Mouse (Mus musculus): Measurements from ENCODE around the gene Klk1b5.
"Not testable (repeated sequence)": the region's sequence is repeated elsewhere in the genome, so short reads cannot be mapped to it uniquely, and the experiment has no call there.

Gene Klk1b5

DNA sequence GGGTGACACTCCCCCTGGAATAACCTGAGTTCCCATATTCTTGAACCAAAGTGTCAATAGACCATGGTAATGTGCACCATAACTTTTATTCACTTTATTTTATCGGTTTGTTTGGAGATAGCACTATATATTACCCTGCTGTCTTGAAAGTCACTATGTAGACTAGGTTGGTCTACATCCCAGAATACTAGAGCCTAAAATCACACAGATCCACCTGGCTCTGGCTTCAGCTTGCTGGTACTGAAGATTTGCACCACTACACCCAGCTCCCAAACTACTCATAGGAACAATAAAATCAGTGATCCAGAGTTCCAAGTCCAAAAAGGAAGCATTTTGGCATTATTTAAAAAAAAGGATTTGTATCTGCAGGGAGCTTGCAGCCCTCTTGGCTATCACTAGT is at the start of gene Klk1b5:
Gene Klk1b5, plus strand, starts transcription at position 301 of the 400 bp plus-strand sequence.
- DNase-seq (ENCODE audit: low read depth in 2 of 2, low spot score in 2 of 2), result no peak

DNA sequence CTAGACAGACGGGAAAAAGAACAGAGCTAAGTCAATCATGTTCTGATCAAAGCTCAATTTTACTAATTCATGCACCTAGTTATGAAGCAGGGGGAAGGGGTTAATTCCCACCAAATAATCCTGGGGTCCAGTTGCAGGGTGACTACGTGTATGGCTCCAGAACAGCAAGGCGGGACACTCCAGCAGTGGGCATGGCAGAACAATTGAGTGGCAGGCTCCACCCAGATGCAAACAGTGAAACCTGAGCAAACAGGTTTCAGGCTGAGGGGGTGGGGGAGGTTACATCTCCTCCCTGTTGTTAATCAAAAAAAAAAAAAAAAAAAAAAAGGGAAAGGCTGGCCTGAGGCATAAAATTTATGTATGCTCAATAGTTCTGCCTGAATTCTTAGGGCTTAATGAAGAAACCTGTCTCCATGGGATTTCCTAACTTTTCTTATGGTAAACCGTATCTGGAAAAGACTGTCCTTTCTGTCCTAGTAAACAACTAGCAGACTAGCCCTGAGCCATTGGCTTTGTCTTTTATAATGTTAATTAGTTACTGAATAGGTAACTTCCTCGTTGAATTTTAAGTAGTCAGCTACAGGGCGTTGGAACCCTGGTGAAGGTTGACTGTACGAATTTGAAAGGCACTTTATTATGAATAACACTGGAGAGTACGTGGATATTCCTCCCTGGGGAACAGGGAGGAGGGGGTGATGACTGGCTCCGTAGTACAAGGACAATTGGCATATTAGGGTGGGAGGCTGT is 36.3 kb upstream of the Klk1b5 start:
- no peak for DNase-seq (ENCODE audit: low read depth in 2 of 2, low spot score in 2 of 2)

DNA sequence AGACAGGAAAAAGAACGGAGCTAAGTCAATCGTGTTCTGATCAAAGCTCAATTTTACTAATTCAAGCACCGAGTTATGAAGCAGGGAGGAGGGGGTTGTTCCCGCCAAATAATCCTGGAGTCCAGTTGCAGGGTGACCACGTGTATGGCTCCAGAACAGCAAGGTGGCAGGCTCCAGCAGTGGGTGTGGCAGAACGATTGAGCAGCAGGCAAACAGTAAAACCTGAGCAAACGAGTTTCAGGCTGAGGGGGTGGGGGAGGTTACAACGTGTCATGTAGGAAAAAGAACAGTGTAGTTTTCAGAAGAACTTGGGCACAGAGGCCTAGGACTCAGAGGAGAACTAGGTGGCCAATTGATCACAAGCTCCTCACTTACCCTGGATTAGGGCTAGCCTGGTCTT is 29.2 kb upstream of the Klk1b5 start:
- not testable (repeated sequence) for DNase-seq (ENCODE audit: low read depth in 2 of 2, low spot score in 2 of 2)

DNA sequence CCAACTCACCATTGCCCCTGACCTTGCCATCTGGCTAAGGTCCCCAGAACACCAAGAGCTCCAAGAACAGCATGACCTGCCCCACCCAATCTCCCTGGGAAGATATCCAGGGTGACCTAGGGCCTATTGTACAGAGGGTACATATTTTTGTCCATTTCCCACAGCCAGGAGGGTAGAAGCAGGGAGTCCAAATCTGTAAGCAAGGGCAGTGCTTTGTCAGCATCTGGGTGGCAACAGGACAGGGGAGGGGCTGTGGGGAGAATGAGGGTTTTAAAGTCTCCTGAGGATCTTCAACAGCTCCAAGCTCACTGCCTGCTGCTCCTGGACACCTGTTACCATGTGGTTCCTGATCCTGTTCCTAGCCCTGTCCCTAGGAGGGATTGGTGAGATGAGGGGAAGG is 27.8 kb upstream of the Klk1b5 start, which contains the start of gene Klk1b24:
Gene Klk1b24, plus strand, starts transcription at position 301 of the 400 bp plus-strand sequence.
- not testable (repeated sequence) for DNase-seq (ENCODE audit: low read depth in 2 of 2, low spot score in 2 of 2)

GRCm38 (mm10) chr7:44193466-44193865 is 22.3 kb upstream of the Klk1b5 start:
- DNase-seq (ENCODE audit: low read depth in 2 of 2, low spot score in 2 of 2), result not testable (repeated sequence)

DNA sequence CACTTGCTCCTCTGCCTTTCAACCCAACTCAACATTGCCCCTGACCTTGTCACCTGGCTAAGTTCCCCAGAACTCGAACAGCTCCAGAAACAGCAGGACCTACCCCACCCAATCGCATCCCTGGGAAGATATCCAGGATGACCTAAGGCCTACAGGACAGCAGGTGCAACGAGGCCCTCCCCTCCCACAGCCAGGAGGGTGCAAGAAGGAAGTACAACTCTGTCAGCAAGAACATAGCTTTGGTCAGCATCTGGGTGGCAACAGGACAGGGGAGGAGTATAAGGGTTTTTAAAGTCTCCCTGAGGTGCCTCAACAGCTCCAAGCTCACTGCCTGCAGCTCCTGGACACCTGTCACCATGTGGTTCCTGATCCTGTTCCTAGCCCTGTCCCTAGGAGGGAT is 17.9 kb upstream of the Klk1b5 start, which contains the start of gene Klk1b3:
Gene Klk1b3, plus strand, starts transcription at position 301 of the 400 bp plus-strand sequence.
- DNase-seq (ENCODE audit: low read depth in 2 of 2, low spot score in 2 of 2), result no peak

GRCm38 (mm10) chr7:44207135-44207534 is 8.6 kb upstream of the Klk1b5 start, which contains the start of gene Klk1b4:
Gene Klk1b4, plus strand, starts transcription at chr7:44207435.
- DNase-seq (ENCODE audit: low read depth in 2 of 2, low spot score in 2 of 2), result not testable (repeated sequence)

DNA sequence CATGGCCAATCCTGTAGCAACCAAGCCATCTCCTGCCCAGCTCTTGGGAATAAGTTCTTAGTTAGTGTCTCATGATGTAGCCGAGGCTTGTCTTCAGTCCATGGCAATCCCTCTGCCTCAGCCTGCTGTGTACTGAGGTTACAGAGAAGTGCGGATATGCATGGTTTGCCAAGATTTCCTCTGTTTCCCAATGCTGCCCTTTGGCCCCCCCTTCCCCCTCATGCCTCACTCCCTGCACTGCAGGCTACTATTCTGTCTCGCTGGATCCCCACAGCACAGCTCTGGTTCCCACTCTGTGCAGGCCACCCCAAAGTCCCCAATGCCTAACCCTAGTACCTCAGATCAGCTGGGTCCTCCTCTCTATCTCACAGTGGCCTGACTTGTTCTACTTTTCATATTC is 7.4 kb upstream of the Klk1b5 start:
- DNase-seq (ENCODE audit: low read depth in 2 of 2, low spot score in 2 of 2), result no peak

- DNase-seq (ENCODE audit: low read depth in 2 of 2, low spot score in 2 of 2), result not testable (repeated sequence)
Observed at GRCm38 (mm10) chr7:44221601-44222000, 5.9 kb downstream of the Klk1b5 start.

- DNase-seq (ENCODE audit: low read depth in 2 of 2, low spot score in 2 of 2), result not testable (repeated sequence)
Observed at GRCm38 (mm10) chr7:44222335-44222734, 6.6 kb downstream of the Klk1b5 start.

GRCm38 (mm10) chr7:44225076-44225475 is 9.3 kb downstream of the Klk1b5 start, which contains the start of gene Klk1:
Gene Klk1, plus strand, starts transcription at chr7:44225360.
- no peak for DNase-seq (ENCODE audit: low read depth in 2 of 2, low spot score in 2 of 2)

GRCm38 (mm10) chr7:44235909-44236308 is 20.2 kb downstream of the Klk1b5 start, which contains the start of gene Gm36864:
Gene Gm36864, plus strand, starts transcription at chr7:44236177.
- no peak for DNase-seq (ENCODE audit: low read depth in 2 of 2, low spot score in 2 of 2)

- no peak for DNase-seq (ENCODE audit: low read depth in 2 of 2, low spot score in 2 of 2)
Observed at GRCm38 (mm10) chr7:44239913-44240312, 24.2 kb downstream of the Klk1b5 start.

DNA sequence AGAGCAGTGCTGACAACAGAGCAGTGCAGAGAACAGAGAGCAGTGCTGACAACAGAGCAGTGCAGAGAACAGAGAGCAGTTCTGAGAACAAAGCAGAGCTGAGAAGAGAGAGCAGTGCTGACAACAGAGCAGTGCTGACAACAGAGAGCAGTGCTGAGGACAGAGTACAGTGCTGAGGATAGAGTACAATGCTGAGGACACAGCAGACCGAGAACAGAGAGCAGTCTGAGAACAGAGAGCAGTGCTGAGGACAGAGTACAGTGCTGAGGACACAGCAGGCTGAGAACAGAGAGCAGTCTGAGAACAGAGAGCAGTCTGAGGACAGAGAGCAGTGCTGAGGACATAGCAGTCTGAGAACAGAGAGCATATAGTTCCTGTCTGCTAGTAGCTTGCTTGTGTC is 25.0 kb downstream of the Klk1b5 start:
- DNase-seq (ENCODE audit: low read depth in 2 of 2, low spot score in 2 of 2), result no peak

DNA sequence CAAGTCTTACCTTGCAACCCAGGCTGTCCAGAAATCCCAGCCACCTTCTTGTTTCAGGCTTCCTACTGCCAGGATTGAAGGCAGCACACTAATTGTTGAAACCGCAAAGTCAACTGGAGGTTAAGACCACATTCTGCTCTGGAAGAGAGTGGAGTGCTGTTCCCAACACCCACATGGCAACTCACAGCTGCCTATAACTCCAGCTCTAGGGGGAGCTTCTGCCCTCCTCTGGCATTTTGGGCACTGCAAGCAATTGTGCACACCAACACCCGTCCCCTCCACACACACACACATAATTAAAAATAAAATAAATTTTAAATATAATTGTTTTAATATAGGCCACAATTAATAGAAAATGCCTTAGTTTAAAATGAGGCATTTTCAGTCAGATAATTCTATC is 25.4 kb downstream of the Klk1b5 start:
- DNase-seq (ENCODE audit: low read depth in 2 of 2, low spot score in 2 of 2), result no peak

DNA sequence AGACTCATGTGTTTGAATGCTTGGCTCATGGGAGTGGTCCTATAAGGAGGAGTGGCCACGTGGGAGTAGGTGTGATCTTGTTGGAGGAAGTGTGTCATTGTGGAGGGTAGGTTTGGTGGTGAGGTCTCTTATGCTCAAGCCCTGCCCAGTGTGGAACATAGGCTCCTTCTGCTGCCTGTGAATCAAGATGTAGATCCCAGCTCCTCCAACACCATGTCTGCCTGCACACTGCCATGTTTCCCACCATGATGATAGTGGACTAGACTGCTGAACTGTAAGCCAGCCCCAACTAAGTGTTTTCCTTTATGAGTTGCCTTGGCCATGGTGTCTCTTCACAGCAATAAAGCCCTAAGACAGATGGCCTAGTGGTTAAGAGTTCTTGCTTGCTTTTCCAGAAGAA is 28.3 kb downstream of the Klk1b5 start:
- no peak for DNase-seq (ENCODE audit: low read depth in 2 of 2, low spot score in 2 of 2)

DNA sequence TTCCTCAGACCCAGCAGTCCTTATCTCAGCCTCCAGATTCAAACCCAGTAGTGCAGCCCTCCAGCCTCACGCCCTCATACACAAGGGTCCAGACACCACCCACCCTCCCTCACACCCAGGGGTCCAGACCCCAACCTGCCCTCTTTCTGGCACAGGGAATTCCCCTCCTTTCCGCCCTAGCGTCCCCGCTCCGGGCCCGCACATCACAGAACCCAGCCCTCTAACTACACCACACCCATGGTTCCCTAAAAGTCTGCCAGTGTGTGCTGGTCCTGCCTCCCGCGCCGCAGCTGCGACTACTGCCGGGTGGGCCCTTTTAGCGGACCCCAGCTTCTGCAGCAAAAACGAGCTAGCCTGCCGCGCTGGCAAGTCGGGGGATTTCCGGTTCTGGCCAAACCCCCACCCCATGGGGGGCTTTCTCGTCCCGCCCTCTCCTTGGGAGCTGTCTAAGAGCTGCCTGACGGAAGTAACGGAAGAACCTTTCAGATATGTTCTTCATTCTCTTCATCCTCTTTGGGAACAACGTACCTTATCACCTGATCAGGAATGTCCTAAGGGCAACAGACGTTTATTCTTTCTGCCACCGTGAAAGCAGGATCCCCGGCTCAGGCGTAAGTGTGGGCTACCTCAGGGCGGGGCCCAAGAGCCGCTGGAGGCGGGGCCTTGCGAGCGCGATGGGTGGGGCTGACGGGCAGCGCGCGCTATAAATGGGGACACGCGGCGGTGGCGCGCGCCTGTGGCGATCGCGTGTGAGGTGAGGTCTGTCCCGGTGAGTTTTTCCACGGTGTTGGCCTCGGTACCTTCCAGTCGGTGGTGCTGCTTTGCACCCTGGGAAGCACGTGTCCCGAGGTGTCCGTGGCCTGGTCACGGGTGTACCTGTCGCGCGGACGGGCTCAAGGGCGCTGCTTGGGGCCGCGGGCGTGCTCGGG is 30.6 kb downstream of the Klk1b5 start, which contains the start of the genes 1700028J19Rik and 2410002F23Rik:
Gene 1700028J19Rik, minus strand, starts transcription at position 641 of the 929 bp plus-strand sequence.
Gene 2410002F23Rik, plus strand, starts transcription at position 668 of the 929 bp plus-strand sequence.
- peak; percentile 90 to 94 for DNase-seq (ENCODE audit: low read depth in 2 of 2, low spot score in 2 of 2)

- DNase-seq (ENCODE audit: low read depth in 2 of 2, low spot score in 2 of 2), result peak in 1 of 2 experiments; percentile 48
Observed at GRCm38 (mm10) chr7:44246984-44247470, 31.3 kb downstream of the Klk1b5 start.

GRCm38 (mm10) chr7:44247971-44248370 is 32.2 kb downstream of the Klk1b5 start:
- DNase-seq (ENCODE audit: low read depth in 2 of 2, low spot score in 2 of 2), result no peak

DNA sequence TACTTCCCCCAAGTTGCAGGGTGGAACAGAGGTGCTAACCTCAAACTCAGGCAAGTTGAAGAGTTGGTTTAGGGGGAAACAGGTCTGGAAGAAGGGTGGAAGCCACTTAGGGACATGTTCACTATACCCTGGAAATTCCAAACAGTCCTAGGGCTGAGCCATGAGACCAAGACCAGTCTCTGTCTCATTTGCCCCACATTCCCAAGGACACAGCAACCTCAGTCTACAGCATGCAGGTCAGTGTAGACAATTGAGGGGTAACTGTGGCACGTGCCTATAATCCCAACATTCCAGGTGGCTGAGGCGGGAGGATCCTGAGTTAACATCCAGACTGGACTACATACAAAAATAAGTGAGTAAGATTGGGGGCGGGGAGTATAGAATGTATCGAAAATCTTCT is 33.5 kb downstream of the Klk1b5 start:
- no peak for DNase-seq (ENCODE audit: low read depth in 2 of 2, low spot score in 2 of 2)

- DNase-seq (ENCODE audit: low read depth in 2 of 2, low spot score in 2 of 2), result not testable (repeated sequence)
Observed at GRCm38 (mm10) chr7:44250732-44251275, 35.1 kb downstream of the Klk1b5 start.

Measured in CD8-positive naive resting alpha-beta T cell, adult 2 months (primary cell).